Mouse (Mus musculus) layer of hippocampus, adult 6 months (tissue): ENCODE data around the gene Tpte. TPM values are rescaled to one million over a fixed set of nuclear protein-coding genes. Genes with fewer than 3 reads are reported as not detected.

Experiments used
- long read RNA-seq, 2 experiments: library from polyadenylated mRNA; unstranded; transcript quantifications; one replicate each; pipeline ENCODE4 v2.0.0; 2019 to 2020
- polyA plus RNA-seq: library from polyadenylated mRNA; unstranded; fragments of <200 nt; fragmentation: Nextera tagmentation; gene quantifications from 2 replicates; pipeline ENCODE4 v1.2.3, GENCODE M21; 2021

Tpte gene
- polyA plus RNA-seq: not detected in 2 replicates
- long read RNA-seq, experiment 1: 0 reads
- long read RNA-seq, experiment 2: 0 reads

GRCm38 (mm10) chr8:22282999-22283491, at the start of gene Tpte:
Gene Tpte (plus strand): TSS chr8:22283441.

GRCm38 (mm10) chr8:22398142-22398951, 115.1 kb downstream of the Tpte start, which contains the start of gene Slc25a15:
Gene Slc25a15 (minus strand): TSS chr8:22398597.

GRCm38 (mm10) chr8:22411282-22411702, 128.1 kb downstream of the Tpte start, which contains the start of gene Mrps31:
Gene Mrps31 (plus strand): TSS chr8:22411361.

Other genes with a start within 250 kb of the Tpte start
- 0.63 and 0.93 TPM in 2 replicates for gene Atp7b, start 223.1 kb upstream of the Tpte start, polyA plus RNA-seq
- gene Alg11, start 222.7 kb upstream of the Tpte start, polyA plus RNA-seq: 7.8 and 12.3 TPM in 2 replicates
- 0.70 and 2.5 TPM in 2 replicates for gene Nek5, start 158.4 kb upstream of the Tpte start, polyA plus RNA-seq
- gene Nek3, start 117.0 kb upstream of the Tpte start, polyA plus RNA-seq: 1.2 and 1.3 TPM in 2 replicates
- 0.33 and 0.56 TPM in 2 replicates for gene Ckap2, start 97.6 kb upstream of the Tpte start, polyA plus RNA-seq
- gene Vps36, start 90.6 kb upstream of the Tpte start, polyA plus RNA-seq: 10.8 and 11.8 TPM in 2 replicates
- 1.6 and 2.1 TPM in 2 replicates for gene Thsd1, start 56.1 kb upstream of the Tpte start, polyA plus RNA-seq
- gene Slc25a15, start 115.2 kb downstream of the Tpte start, polyA plus RNA-seq: 3.1 and 4.4 TPM in 2 replicates
- gene Mrps31, start 127.9 kb downstream of the Tpte start, polyA plus RNA-seq: 41.5 and 45.2 TPM in 2 replicates